Mouse (Mus musculus) intestine, postnatal 0 days (tissue): ENCODE results near the gene Prkaca. TPM values are rescaled to one million over a fixed set of nuclear protein-coding genes. Genes with fewer than 3 reads are reported as not detected.
A peak's percentile ranks its signal among the peaks of the same experiment; 100 is the strongest.

Experiments
- ATAC-seq: fragments of 200-750 bp; cut with Nextera tagmentation; 2 replicates; pipeline ENCODE4 v1.8.0; 2017; ENCODE audit warnings: mild to moderate bottlenecking, moderate TSS enrichment, moderate library complexity
- H3K27ac ChIP-seq: fragments of 300-500 bp; sonication (generic); 2 replicates; pipeline ENCODE4 v1.5.1; 2014; ENCODE audit warnings: mild to moderate bottlenecking, low read depth, low read length, moderate library complexity
- H3K27me3 ChIP-seq: fragments of 300-500 bp; sonication (generic); replicated peaks from 2 replicates; pipeline ENCODE4 v1.6.1; 2014; ENCODE audit warnings: low read length, mixed read lengths; ENCODE audit not compliant: control insufficient read depth, insufficient read depth
- H3K36me3 ChIP-seq: fragments of 300-500 bp; sonication (generic); 2 replicates; pipeline ENCODE4 v1.6.1; 2014; ENCODE audit warnings: mild to moderate bottlenecking, moderate library complexity; ENCODE audit not compliant: control insufficient read depth, insufficient read depth
- H3K4me1 ChIP-seq: fragments of 300-500 bp; sonication (generic); replicated peaks from 2 replicates; pipeline ENCODE4 v1.6.1; 2014; ENCODE audit warnings: antibody characterized with exemption, low read length, mixed read lengths; ENCODE audit not compliant: control insufficient read depth, insufficient read depth
- H3K4me2 ChIP-seq: fragments of 300-500 bp; sonication (generic); replicated peaks from 2 replicates; pipeline ENCODE4 v1.6.1; 2014; ENCODE audit warnings: low read depth, mild to moderate bottlenecking, moderate library complexity
- H3K4me3 ChIP-seq: fragments of 300-500 bp; sonication (generic); 2 replicates; pipeline ENCODE4 v1.5.1; 2014; ENCODE audit warnings: low read depth, low read length
- H3K9ac ChIP-seq: fragments of 300-500 bp; sonication (generic); 2 replicates; pipeline ENCODE4 v1.6.1; 2014; ENCODE audit warnings: mild to moderate bottlenecking, low read depth, low read length
- H3K9me3 ChIP-seq: fragments of 300-500 bp; sonication (generic); 2 replicates; pipeline ENCODE4 v1.6.1; 2016; ENCODE audit warnings: mixed run types; ENCODE audit not compliant: control insufficient read depth
- CTCF ChIP-seq: sonication (generic); IDR thresholded peaks from 2 replicates; pipeline ENCODE4 v1.5.1; 2016; ENCODE audit warnings: low read depth, mild to moderate bottlenecking, control low read depth, antibody characterized with exemption, moderate library complexity
- WGBS: fragments of 180-500 bp; shearing (Covaris S2); extraction: QIAGEN DNeasy Blood & Tissue Kit; methylation state at CpG from one replicate; pipeline ENCODE4 v1.1.7; 2014; 5-methylcytosine and 5-hydroxymethylcytosine counted together
- polyA plus RNA-seq: library from polyadenylated mRNA; unstranded; fragments of >200 nt; fragmentation: Nextera tagmentation; extraction: Ambion mirVana; gene quantifications from 2 replicates; pipeline ENCODE4 v1.2.1, GENCODE M21; 2015

Prkaca gene
- polyA plus RNA-seq, 1 experiment from 2014 or later, result 70.7 TPM

GRCm38 (mm10) chr8:83937645-83938044 lies 35.1 kb upstream of the Prkaca start:
- H3K9ac ChIP-seq, result no peak overlapping the region
- no peak overlapping the region for H3K4me3 ChIP-seq
- H3K4me2 ChIP-seq, result no peak overlapping the region
- whole genome bisulfite sequencing, result 88% methylated on average over 7 of the region's 7 CpGs
- H3K4me1 ChIP-seq, result no peaks in the 10 kb centered on the region
- H3K36me3 ChIP-seq, result peaks cover 24% of the 10 kb centered on the region; the same call in 1 of the 2 replicates
- no peaks in the 10 kb centered on the region for H3K27me3 ChIP-seq
- no peaks in the 10 kb centered on the region for H3K9me3 ChIP-seq
- TF ChIP-seq CTCF, result no peak
- ATAC-seq, result no peak
- no peak overlapping the region for H3K27ac ChIP-seq

- 93% methylated on average over 13 of the region's 15 CpGs for WGBS
- peaks cover 22% of the 10 kb centered on the region; the same call in 1 of the 2 replicates for H3K36me3 ChIP-seq
Measured at GRCm38 (mm10) chr8:83938330-83938729, 34.5 kb upstream of the Prkaca start.

DNA sequence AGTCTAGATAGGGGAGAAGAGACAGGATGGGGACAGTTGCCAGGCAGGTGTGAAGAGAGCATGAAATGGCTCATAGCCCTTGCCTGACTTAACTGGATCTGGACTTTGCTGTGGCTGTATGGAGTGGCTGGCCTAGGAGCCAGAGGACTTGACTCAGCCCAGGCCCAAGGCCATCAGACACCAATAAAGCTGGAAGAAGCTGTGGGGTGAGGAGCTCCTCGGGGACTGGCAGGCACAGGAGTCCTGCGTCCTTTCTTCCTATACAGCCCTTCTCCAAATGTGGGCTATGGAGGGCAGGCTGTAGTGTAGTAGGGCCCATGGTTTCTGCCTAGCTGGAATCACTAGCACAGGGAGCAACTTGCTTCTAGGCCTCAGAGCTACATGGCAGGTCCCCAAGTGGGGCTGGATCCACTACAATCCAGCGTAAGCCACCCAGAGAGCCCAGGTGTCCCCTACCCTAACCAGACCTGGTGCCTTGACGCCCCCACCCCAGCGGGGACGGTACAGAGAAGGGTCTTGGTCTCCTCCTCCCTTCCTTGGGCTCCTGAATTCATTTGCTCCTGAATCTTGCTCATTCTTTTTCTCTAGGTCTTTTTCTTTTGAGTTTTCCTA lies 31.6 kb upstream of the Prkaca start:
- Histone ChIP-seq H3K4me2 (no peak overlapping the region), H3K9me3 (no peaks in the 10 kb centered on the region), H3K4me1 (no peaks in the 10 kb centered on the region), H3K9ac (no peak overlapping the region), H3K27ac (no peak overlapping the region), H3K4me3 (no peak overlapping the region), H3K36me3 (peaks cover 2% of the 10 kb centered on the region; the same call in 1 of the 2 replicates), H3K27me3 (no peaks in the 10 kb centered on the region)
- TF ChIP-seq CTCF, result no peak
- 68% methylated on average over 6 of the region's 6 CpGs for WGBS
- no peak for ATAC-seq

More at GRCm38 (mm10) chr8:83938330-83938729, 34.5 kb upstream of the Prkaca start:
- Histone ChIP-seq H3K27me3 (no peaks in the 10 kb centered on the region), H3K4me1 (no peaks in the 10 kb centered on the region), H3K9me3 (no peaks in the 10 kb centered on the region), H3K9ac (no peak overlapping the region), H3K4me2 (no peak overlapping the region), H3K27ac (no peak overlapping the region), H3K4me3 (no peak overlapping the region)
- no peak for TF ChIP-seq CTCF
- ATAC-seq, result no peak

DNA sequence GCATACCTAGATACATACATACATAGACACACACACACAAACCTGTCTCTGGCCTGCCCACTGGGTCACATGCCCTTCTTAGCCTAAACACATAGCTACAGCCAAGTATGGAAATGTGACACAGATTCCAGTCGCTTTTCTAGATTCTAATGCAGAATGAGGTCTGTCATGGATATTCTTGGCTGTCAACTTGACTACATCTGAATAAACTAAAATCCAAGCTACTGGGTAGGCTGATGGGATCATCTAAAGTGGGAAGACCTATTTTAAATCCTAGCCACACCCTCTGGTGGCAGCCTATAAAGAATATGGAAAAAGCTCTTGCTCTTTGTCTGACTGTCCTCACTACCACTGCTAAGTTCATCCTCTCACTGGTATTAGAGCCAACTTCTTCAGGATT lies 30.3 kb upstream of the Prkaca start:
- ATAC-seq, result no peak
- no peak overlapping the region for H3K9ac ChIP-seq
- no peaks in the 10 kb centered on the region for H3K9me3 ChIP-seq
- no peak for TF ChIP-seq CTCF
- H3K36me3 ChIP-seq, result no peaks in the 10 kb centered on the region; the same call in 1 of the 2 replicates
- H3K4me1 ChIP-seq, result no peaks in the 10 kb centered on the region
- H3K4me3 ChIP-seq, result no peak overlapping the region
- H3K27me3 ChIP-seq, result no peaks in the 10 kb centered on the region
- H3K4me2 ChIP-seq, result no peak overlapping the region
- WGBS, result 72% methylated on average over 1 of the region's 1 CpGs
- no peak overlapping the region for H3K27ac ChIP-seq

- no peak overlapping the region for H3K4me2 ChIP-seq
- H3K9me3 ChIP-seq, result no peaks in the 10 kb centered on the region
- H3K4me3 ChIP-seq, result no peak overlapping the region
- no peaks in the 10 kb centered on the region for H3K4me1 ChIP-seq
- no peak overlapping the region for H3K9ac ChIP-seq
- no peak overlapping the region for H3K27ac ChIP-seq
- WGBS, result 65% methylated on average over 3 of the region's 3 CpGs
- no peaks in the 10 kb centered on the region for H3K36me3 ChIP-seq
- TF ChIP-seq CTCF, result no peak
- no peak for ATAC-seq
- H3K27me3 ChIP-seq, result no peaks in the 10 kb centered on the region
Measured at GRCm38 (mm10) chr8:83945540-83945939, 27.3 kb upstream of the Prkaca start.

- Histone ChIP-seq H3K9ac (peak overlapping the region; percentile 17; the same call in 1 of the 2 replicates), H3K36me3 (no peaks in the 10 kb centered on the region), H3K4me3 (peak overlapping the region; percentile 38), H3K9me3 (no peaks in the 10 kb centered on the region), H3K4me2 (peak overlapping the region; percentile 65), H3K27me3 (no peaks in the 10 kb centered on the region), H3K27ac (no peak overlapping the region), H3K4me1 (0 out of 2 replicates have a peak, but pooled peaks cover 3% of the 10 kb centered on the region)
- TF ChIP-seq CTCF, result no peak
- no peak; the same call in 1 of the 2 replicates for ATAC-seq
- WGBS, result 1% methylated on average over 14 of the region's 14 CpGs
Measured at GRCm38 (mm10) chr8:83954749-83955105, 18.1 kb upstream of the Prkaca start.
